Mouse (Mus musculus) embryonic fibroblast, embryonic 13.5 days (primary cell): ENCODE results near the gene Fgfr3. TPM values are rescaled to one million over a fixed set of nuclear protein-coding genes. Genes with fewer than 3 reads are reported as not detected.

ENCODE experiments used
- H3K27ac ChIP-seq: 2 replicates; pipeline ENCODE4 v1.5.1; 2012; ENCODE audit warnings: low read length, control low read depth, inconsistent platforms; ENCODE audit not compliant: insufficient read depth
- H3K4me1 ChIP-seq: 2 replicates; pipeline ENCODE4 v1.6.1; 2011; ENCODE audit warnings: low read length; ENCODE audit not compliant: control insufficient read depth, insufficient read depth
- H3K4me3 ChIP-seq: 2 replicates; pipeline ENCODE4 v1.5.1; 2011; ENCODE audit warnings: mild to moderate bottlenecking, control low read depth, low read length; ENCODE audit not compliant: insufficient read depth
- CTCF ChIP-seq: IDR thresholded peaks from 2 replicates; pipeline ENCODE4 v1.5.1; 2011; ENCODE audit warnings: mild to moderate bottlenecking, control low read depth, low read length, moderate library complexity, borderline replicate concordance; ENCODE audit not compliant: insufficient read depth
- POLR2A ChIP-seq: IDR thresholded peaks from 2 replicates; pipeline ENCODE4 v1.6.1; 2011; ENCODE audit warnings: low read depth, mild to moderate bottlenecking, control low read depth, low read length, moderate library complexity
- polyA plus RNA-seq: library from polyadenylated mRNA; stranded (reverse); fragments of >200 nt; gene quantifications from 2 replicates; pipeline ENCODE4 v1.2.4, GENCODE M21; 2011; ENCODE audit warnings: low read depth; ENCODE audit not compliant: missing spikeins, insufficient read length

Fgfr3 gene
- polyA plus RNA-seq, 1 experiment = 1.7 TPM

DNA sequence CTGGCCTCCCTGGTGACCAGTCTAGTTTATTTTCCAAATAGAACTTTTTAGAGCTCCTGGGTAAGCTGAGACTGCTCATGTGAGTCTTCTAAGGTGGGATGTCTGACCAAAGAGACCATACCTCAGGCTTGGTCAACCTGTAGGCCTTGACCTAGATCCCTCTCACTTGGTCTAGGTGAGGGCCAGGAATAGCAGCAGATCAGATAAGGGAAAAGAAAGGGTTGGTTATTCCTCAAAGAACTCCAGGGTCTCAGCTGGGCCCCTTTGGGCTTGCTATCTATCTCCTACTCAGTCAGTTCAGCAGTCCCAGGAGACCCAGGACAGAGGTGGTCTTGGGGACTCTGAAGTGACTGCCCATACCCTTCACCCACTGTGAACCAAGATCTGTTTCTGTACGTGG lies 23.9 kb upstream of the Fgfr3 start:
- Histone ChIP-seq H3K4me1 (no peaks in the 10 kb centered on the region), H3K4me3 (no peak overlapping the region), H3K27ac (no peak overlapping the region)
- no peak for TF ChIP-seq CTCF
- TF ChIP-seq POLR2A = no peak

DNA sequence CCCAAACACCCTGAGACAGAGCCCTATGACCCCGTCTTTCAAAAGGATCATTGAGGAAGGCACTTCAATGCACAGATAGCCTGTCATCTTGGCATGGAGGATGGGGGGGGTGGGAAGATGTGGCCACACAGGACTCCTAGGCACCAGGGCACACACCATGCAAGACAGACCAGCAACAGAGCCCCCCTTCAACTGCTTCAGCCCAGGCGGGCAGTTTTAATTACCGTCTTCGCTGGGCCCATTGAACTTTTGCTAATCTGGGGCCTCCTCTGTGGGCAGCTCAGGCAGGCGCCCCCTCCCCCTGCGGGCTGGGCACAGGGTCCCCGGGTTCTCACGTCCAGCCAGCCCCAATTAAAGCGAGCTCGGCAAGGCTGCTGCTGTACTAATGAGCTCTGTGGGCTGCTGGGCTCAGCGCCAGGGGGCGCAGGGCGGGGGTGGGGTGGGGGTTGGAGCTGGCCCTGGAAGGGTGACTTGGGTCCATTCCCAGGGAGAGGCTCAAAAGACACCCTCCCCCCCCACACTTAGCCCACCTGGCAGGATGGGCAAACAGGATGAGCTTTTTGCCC lies 23.4 kb upstream of the Fgfr3 start:
- H3K27ac ChIP-seq = no peak overlapping the region
- no peaks in the 10 kb centered on the region for H3K4me1 ChIP-seq
- TF ChIP-seq CTCF = no peak
- TF ChIP-seq POLR2A = no peak
- H3K4me3 ChIP-seq = no peak overlapping the region

DNA sequence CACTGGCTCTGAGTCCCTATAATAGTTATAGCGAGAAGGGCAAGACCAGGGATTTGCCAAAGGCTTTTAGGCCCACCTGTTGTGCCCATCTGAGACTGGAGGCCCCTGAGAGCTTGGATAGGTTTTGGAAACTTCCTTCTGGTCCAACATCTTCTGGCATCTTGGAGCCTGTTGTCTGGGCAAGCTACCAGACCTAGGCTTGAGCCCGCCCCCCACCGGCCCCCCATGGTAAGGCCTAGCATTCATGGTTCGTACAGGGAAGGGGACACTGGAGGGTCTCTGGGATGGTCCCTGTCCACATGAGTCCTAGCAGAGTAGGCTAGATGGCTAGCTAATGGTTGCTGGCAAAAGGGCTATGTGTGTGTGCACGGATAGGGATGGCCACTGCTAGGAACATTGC lies 22.8 kb upstream of the Fgfr3 start:
- H3K4me1 ChIP-seq = no peaks in the 10 kb centered on the region
- no peak overlapping the region for H3K27ac ChIP-seq
- TF ChIP-seq CTCF (no peak), POLR2A (no peak)
- H3K4me3 ChIP-seq = no peak overlapping the region

DNA sequence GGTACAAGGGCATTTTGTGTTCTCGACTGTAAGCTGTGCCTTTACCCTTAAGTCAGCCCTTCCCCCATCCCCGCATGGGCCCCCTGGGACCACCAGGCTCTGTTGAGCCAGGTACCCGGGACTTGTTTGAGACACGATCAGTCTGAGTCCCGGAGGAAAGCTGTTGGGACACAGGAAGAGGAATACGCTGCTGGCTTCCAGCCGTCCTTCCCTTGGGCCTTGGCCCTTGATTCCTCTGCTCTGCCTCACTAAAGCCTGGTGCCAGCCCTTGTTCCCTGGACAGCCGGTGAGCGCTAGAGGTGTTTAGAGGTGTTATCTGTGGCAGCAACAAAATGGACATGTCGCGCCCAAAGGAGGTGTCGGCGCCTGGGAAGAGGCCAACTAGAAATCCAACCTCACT lies 21.5 kb upstream of the Fgfr3 start:
- no peak overlapping the region for H3K4me3 ChIP-seq
- H3K4me1 ChIP-seq = no peaks in the 10 kb centered on the region
- no peak overlapping the region for H3K27ac ChIP-seq
- TF ChIP-seq CTCF = no peak
- TF ChIP-seq POLR2A = no peak

DNA sequence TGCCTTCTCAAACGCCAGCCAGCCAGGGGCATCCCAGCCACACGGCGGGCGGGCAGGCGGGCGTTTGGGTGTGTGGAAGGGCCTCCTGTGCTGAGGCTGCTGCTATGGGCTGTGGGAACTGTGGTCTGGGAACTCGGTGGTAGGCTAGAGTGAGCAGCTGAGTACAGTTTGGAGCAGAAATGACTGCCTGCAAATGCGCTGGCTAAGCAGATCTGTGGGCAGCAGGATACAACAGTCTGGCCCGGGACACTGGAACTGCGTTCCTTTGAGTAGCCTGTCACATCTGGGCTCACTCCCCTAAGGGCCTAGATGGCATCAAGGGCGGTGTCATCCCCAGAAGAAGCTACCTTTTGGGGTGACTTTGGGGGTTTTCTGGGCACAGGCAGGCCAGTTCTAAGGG lies 19.6 kb upstream of the Fgfr3 start:
- Histone ChIP-seq H3K4me1 (no peaks in the 10 kb centered on the region), H3K4me3 (no peak overlapping the region), H3K27ac (no peak overlapping the region)
- TF ChIP-seq POLR2A = no peak

DNA sequence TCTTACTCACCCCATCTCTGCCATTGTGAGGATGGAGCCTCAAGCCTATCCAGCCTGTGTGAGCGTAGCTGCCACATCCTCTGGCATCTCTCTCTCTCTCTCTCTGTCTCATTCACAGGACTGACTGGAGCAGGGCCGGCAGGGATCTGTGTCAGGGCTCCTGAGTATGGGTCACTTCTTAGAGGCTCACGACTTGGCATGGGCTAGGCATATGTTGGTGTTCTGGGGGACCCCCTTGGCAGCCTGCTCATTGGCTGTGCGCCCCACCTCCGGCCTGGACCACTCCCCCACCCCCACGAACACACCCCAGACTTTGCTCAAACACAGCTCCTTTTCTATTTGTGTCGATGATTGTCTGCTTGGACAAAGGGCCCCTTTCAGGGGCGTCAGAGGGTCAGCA lies 17.5 kb upstream of the Fgfr3 start:
- no peak overlapping the region for H3K27ac ChIP-seq
- H3K4me1 ChIP-seq = no peaks in the 10 kb centered on the region
- TF ChIP-seq POLR2A (no peak), CTCF (no peak)
- no peak overlapping the region for H3K4me3 ChIP-seq

DNA sequence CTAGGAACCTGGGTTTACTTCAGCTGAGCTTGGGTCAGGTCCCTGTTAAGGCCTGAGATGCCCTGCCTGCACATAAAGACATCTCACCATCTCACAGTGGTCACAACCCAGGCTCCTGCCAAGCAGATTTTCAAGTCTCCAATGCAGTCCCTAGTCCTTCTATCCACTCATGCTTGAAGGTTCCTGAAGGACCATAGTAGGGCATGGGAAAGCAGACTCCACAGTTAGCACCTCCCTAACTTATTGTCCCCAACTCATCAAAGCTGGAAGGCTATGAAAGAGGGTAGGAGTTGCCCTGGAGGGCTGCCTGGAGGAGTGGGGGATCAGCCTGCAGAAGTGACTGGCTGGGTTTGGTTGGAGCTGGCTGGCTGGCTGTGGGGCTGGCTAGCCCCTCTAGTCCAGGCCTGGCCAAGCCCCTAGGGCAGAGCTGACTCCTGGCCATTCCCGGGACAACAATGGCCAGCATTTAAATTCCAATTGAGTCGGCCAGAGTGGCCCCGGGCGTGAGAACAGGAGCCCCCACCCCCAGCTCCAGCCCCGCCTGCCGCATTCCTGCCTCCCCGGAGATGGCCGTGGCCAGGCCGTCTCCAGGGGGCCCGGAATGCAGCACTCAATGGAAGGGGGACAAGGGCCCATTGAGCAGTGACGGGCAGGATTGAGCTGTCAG lies 16.4 kb upstream of the Fgfr3 start:
- H3K4me1 ChIP-seq = no peaks in the 10 kb centered on the region
- no peak overlapping the region for H3K27ac ChIP-seq

DNA sequence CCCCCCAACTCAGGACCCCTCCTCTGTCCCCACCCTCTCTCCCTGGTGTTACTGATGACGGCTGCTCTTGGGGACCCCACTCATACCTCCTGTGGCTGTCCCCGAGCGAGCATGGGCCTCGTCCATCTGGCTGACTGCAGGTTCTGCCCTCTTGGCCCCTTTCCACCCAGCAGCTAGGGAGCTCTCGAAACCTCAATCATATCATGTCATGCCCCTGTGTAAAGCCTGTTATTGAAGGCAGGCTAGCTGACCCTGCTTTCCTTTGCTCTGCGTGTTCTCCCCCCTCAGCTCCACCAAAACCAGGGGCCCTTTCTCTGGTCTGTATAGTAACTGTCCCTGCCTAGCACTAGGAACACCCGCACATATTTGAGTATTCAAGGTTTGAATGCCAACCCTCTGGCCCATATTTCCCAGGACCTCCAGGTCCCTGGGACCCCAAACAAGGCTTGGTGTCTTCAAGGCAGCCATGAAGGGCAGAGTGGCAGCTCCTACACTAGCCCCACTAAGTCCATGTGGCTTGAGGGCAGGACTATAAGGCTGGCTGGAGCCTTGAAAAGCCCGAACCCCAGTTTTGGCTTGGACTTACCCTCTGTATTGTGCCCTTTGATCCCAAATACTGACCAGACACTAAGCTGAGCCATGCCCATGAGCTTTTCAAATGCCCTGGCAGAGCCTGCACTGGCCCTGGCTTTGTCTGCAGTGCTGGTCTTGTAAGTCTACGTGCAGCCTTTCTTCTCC lies 15.7 kb upstream of the Fgfr3 start:
- H3K4me1 ChIP-seq = no peaks in the 10 kb centered on the region
- TF ChIP-seq CTCF (no peak), POLR2A (no peak)
- no peak overlapping the region for H3K4me3 ChIP-seq
- no peak overlapping the region for H3K27ac ChIP-seq

More for the DNA sequence above, 16.4 kb upstream of the Fgfr3 start:
- TF ChIP-seq POLR2A (no peak), CTCF (no peak)
- no peak overlapping the region for H3K4me3 ChIP-seq

DNA sequence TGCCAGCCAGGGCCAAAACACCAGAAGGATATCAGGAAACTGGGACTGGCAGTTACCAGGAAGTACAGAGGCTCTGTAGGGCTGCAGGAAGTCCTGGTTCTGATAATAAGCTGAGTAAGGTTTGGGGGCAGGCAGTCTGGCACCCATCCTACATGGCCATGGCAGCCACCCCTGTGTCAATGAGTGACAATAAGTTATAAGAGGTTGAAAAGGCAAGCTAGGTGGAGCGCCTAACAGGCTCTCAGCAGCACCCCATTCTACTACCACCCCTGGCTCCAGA lies 15.2 kb upstream of the Fgfr3 start:
- no peak overlapping the region for H3K4me3 ChIP-seq
- H3K27ac ChIP-seq = no peak overlapping the region
- no peaks in the 10 kb centered on the region for H3K4me1 ChIP-seq
- TF ChIP-seq CTCF (no peak), POLR2A (no peak)

DNA sequence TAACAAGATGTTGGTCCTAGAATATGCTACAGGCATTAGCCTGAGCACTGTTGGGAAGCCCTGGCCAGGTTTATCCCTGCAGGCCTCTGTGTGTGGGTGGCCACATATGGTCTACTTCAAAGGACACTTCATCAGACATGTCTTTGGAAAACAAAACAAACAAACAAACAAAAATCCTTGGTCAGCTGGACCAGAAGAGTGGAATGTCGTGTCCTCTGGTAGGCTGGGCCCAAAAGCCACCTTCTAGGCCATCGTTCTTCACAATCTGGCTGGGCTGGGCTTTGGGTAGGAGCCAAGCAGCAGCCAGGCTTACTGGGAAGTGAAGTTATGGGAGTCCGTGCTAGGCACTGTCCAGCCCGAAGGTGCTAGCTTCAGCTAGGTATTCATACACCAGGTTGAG lies 14.3 kb upstream of the Fgfr3 start:
- H3K4me3 ChIP-seq = no peak overlapping the region
- H3K27ac ChIP-seq = no peak overlapping the region
- TF ChIP-seq CTCF (no peak), POLR2A (no peak)
- H3K4me1 ChIP-seq = no peaks in the 10 kb centered on the region

GRCm38 (mm10) chr5:33709037-33709436 lies 12.4 kb upstream of the Fgfr3 start:
- TF ChIP-seq POLR2A = no peak
- no peak for TF ChIP-seq CTCF
- Histone ChIP-seq H3K4me3 (no peak overlapping the region), H3K4me1 (no peaks in the 10 kb centered on the region), H3K27ac (no peak overlapping the region)
